Mouse (Mus musculus) liver, embryonic 11.5 days (tissue): Measurements from ENCODE around the gene Tspan13. TPM values are rescaled to one million over a fixed set of nuclear protein-coding genes. Genes with fewer than 3 reads are reported as not detected.

ENCODE experiments used
- ATAC-seq: fragments of 200-750 bp; cut with Nextera tagmentation; replicated peaks from 2 replicates; pipeline ENCODE4 v1.8.0; 2017; ENCODE audit warnings: moderate number of reproducible peaks, mild to moderate bottlenecking, moderate TSS enrichment, moderate library complexity; ENCODE audit not compliant: low FRiP score
- DNase-seq: peaks from one replicate; pipeline ENCODE4 v3.0.0-alpha.2; 2017; ENCODE audit warnings: low spot score
- H3K27ac ChIP-seq: fragments of 300-500 bp; sonication (generic); 2 replicates; pipeline ENCODE4 v1.5.1; 2014; ENCODE audit warnings: mild to moderate bottlenecking, low read depth, low read length, control low read depth
- H3K27me3 ChIP-seq: fragments of 300-500 bp; sonication (generic); replicated peaks from 2 replicates; pipeline ENCODE4 v1.6.1; 2014; ENCODE audit warnings: low read length, mixed read lengths; ENCODE audit not compliant: control insufficient read depth, insufficient read depth
- H3K36me3 ChIP-seq: fragments of 300-500 bp; sonication (generic); 2 replicates; pipeline ENCODE4 v1.6.1; 2014; ENCODE audit warnings: mild to moderate bottlenecking, low read length, moderate library complexity, mixed read lengths; ENCODE audit not compliant: control insufficient read depth, insufficient read depth
- H3K4me1 ChIP-seq: fragments of 300-500 bp; sonication (generic); replicated peaks from 2 replicates; pipeline ENCODE4 v1.6.1; 2014; ENCODE audit warnings: low read length, mixed read lengths; ENCODE audit not compliant: control insufficient read depth, insufficient read depth
- H3K4me2 ChIP-seq: fragments of 300-500 bp; sonication (generic); 2 replicates; pipeline ENCODE4 v1.6.1; 2014; ENCODE audit warnings: mild to moderate bottlenecking, control low read depth, moderate library complexity
- H3K4me3 ChIP-seq: fragments of 300-500 bp; sonication (generic); 2 replicates; pipeline ENCODE4 v1.5.1; 2014; ENCODE audit warnings: low read depth, low read length, control low read depth
- H3K9ac ChIP-seq: fragments of 300-500 bp; sonication (generic); 2 replicates; pipeline ENCODE4 v1.6.1; 2014; ENCODE audit warnings: low read depth, low read length, control low read depth
- H3K9me3 ChIP-seq: fragments of 300-500 bp; sonication (generic); 2 replicates; pipeline ENCODE4 v1.6.1; 2016; ENCODE audit warnings: low read length, inconsistent platforms, mixed read lengths; ENCODE audit not compliant: control insufficient read depth
- WGBS: fragments of 180-500 bp; shearing (Covaris S2); extraction: QIAGEN DNeasy Blood & Tissue Kit; methylation state at CpG from one replicate; pipeline ENCODE4 v1.1.7; 2014; 5-methylcytosine and 5-hydroxymethylcytosine counted together
- polyA plus RNA-seq: library from polyadenylated mRNA; unstranded; fragments of >200 nt; fragmentation: Nextera tagmentation; extraction: Ambion mirVana; gene quantifications from 2 replicates; pipeline ENCODE4 v1.2.1, GENCODE M21; 2014

The Tspan13 gene
- polyA plus RNA-seq, 1 experiment from 2014 or later = 45.5 TPM

DNA sequence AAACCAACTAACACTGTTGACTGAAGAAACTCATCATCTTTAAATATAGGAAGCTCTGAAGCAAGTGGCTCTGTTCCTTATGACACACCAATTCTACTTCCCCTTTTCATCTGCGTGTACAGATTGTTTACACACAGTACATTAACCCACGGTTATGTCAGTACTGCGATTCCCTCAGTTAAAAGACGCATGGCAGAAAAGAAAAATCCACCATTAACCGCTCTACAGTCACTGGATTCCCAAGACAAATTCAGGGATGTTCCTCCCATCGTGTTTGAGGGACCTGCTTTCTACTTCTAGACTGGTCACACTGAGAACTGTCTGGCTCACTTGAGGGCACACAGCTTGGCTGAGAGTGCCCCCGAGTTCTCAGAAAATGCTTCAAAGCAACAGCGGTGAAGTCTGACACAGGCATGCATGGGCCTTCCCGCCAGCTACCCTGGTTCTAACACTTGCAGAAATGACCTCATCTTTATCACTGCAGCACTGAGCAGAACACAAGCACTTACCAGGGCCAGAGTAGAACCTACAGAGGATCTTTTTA, 2.7 kb downstream of the Tspan13 start:
- no peak overlapping the region for H3K4me2 ChIP-seq
- H3K9ac ChIP-seq = no peak overlapping the region
- peaks cover 7% of the 10 kb centered on the region; the same call in 1 of the 2 replicates for H3K4me1 ChIP-seq
- H3K9me3 ChIP-seq = no peaks in the 10 kb centered on the region
- DNase-seq (no peak), ATAC-seq (no peak)
- no peak overlapping the region for H3K4me3 ChIP-seq
- no peaks in the 10 kb centered on the region for H3K27me3 ChIP-seq
- H3K27ac ChIP-seq = no peak overlapping the region
- WGBS = 55% methylated on average over 9 of the region's 9 CpGs
- no peaks in the 10 kb centered on the region; the same call in 1 of the 2 replicates for H3K36me3 ChIP-seq

- ATAC-seq (no peak), DNase-seq (no peak)
- 84% methylated on average over 10 of the region's 10 CpGs for WGBS
These were observed 5.5 kb downstream of the Tspan13 start for GRCm38 (mm10) chr12:36036776-36037175.

GRCm38 (mm10) chr12:36036121-36036520, 6.2 kb downstream of the Tspan13 start:
- ATAC-seq (no peak), DNase-seq (no peak)
- H3K27me3 ChIP-seq = no peaks in the 10 kb centered on the region
- no peak overlapping the region for H3K4me3 ChIP-seq
- no peak overlapping the region for H3K9ac ChIP-seq
- WGBS = 94% methylated on average over 7 of the region's 7 CpGs
- no peak overlapping the region for H3K27ac ChIP-seq
- H3K36me3 ChIP-seq = no peaks in the 10 kb centered on the region; the same call in 1 of the 2 replicates
- H3K4me1 ChIP-seq = peaks cover 5% of the 10 kb centered on the region; the same call in 1 of the 2 replicates
- H3K4me2 ChIP-seq = no peak overlapping the region
- no peaks in the 10 kb centered on the region for H3K9me3 ChIP-seq

More at GRCm38 (mm10) chr12:36036776-36037175, 5.5 kb downstream of the Tspan13 start:
- H3K36me3 ChIP-seq = no peaks in the 10 kb centered on the region; the same call in 1 of the 2 replicates
- H3K9ac ChIP-seq = no peak overlapping the region
- no peaks in the 10 kb centered on the region for H3K27me3 ChIP-seq
- H3K9me3 ChIP-seq = no peaks in the 10 kb centered on the region
- H3K4me3 ChIP-seq = no peak overlapping the region
- peaks cover 7% of the 10 kb centered on the region; the same call in 1 of the 2 replicates for H3K4me1 ChIP-seq
- no peak overlapping the region for H3K4me2 ChIP-seq
- no peak overlapping the region for H3K27ac ChIP-seq

DNA sequence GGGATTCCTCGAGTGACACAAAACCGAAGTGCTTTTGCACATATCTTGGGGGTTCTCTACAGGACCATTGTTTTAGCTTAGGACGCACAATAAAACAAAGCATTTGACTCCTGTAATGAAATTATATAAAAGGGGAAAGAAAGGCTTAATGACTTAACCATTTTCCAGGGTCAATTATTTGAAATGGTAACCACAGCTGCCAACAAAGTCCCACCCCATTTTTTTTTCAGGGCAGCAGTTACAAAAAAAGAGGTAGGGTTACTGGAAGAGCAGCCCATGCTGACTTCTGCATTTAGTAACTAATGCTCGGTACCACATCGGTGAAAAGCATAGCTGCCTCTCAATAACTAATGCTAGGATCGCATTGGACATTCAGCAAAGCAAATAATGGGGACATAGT, 6.8 kb downstream of the Tspan13 start:
- H3K27me3 ChIP-seq = no peaks in the 10 kb centered on the region
- no peaks in the 10 kb centered on the region; the same call in 1 of the 2 replicates for H3K36me3 ChIP-seq
- H3K4me3 ChIP-seq = no peak overlapping the region
- no peaks in the 10 kb centered on the region for H3K9me3 ChIP-seq
- no peak overlapping the region for H3K27ac ChIP-seq
- ATAC-seq (no peak), DNase-seq (no peak)
- no peak overlapping the region for H3K4me2 ChIP-seq
- H3K9ac ChIP-seq = no peak overlapping the region
- 86% methylated on average over 6 of the region's 6 CpGs for WGBS
- H3K4me1 ChIP-seq = peaks cover 3% of the 10 kb centered on the region; the same call in 1 of the 2 replicates

GRCm38 (mm10) chr12:36032419-36032818, 9.9 kb downstream of the Tspan13 start:
- DNase-seq (no peak), ATAC-seq (no peak)
- no peaks in the 10 kb centered on the region for H3K9me3 ChIP-seq
- WGBS = 64% methylated on average over 4 of the region's 4 CpGs
- no peak overlapping the region for H3K4me3 ChIP-seq
- H3K4me1 ChIP-seq = peaks cover 3% of the 10 kb centered on the region; the same call in 1 of the 2 replicates
- no peak overlapping the region for H3K27ac ChIP-seq
- H3K27me3 ChIP-seq = no peaks in the 10 kb centered on the region
- H3K9ac ChIP-seq = no peak overlapping the region
- no peaks in the 10 kb centered on the region; the same call in 1 of the 2 replicates for H3K36me3 ChIP-seq
- no peak overlapping the region for H3K4me2 ChIP-seq

DNA sequence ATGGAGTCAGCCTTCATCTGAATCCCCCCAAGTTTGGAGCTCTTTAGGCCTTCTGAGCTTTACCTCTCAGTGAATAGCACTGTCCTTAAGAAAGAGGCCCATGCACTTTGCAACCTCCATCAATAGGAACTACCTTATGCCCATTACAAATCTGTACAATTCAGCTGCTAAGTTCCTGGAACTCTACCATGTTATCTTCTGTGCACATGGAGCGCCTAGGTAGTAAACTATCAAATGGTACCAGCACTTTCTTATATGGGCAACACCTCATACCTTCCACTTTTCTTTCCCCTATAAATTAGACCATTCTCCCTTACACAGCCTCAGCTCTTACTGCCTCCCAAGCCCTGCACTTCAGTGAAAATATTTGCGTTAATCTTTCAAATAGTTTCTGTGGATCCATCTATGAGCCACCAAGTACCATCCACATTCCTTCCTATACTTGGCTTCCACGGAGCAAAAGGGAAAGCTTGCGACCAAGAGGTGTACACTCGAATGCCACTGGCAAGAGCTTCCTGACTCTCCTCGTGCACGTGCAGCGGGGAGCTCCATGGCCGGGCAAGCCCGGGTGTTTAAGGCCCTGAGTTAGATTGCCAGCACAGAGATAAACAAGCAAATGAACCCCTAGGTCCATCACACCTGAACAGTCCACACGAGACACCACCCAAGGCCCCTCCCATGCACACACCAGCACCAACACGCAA, 11.5 kb downstream of the Tspan13 start:
- Histone ChIP-seq H3K9me3 (no peaks in the 10 kb centered on the region), H3K4me2 (no peak overlapping the region), H3K27ac (no peak overlapping the region), H3K4me3 (no peak overlapping the region), H3K36me3 (no peaks in the 10 kb centered on the region; the same call in 1 of the 2 replicates), H3K4me1 (peaks cover 3% of the 10 kb centered on the region; the same call in 1 of the 2 replicates), H3K9ac (no peak overlapping the region), H3K27me3 (no peaks in the 10 kb centered on the region)
- 84% methylated on average over 12 of the region's 12 CpGs for WGBS
- DNase-seq = no peak
- no peak; the same call in 1 of the 2 replicates for ATAC-seq

- no peak for DNase-seq
- Histone ChIP-seq H3K36me3 (no peaks in the 10 kb centered on the region; the same call in 1 of the 2 replicates), H3K9ac (no peak overlapping the region), H3K4me3 (no peak overlapping the region), H3K27ac (no peak overlapping the region), H3K9me3 (no peaks in the 10 kb centered on the region), H3K4me1 (peaks cover 3% of the 10 kb centered on the region; the same call in 1 of the 2 replicates), H3K27me3 (no peaks in the 10 kb centered on the region), H3K4me2 (no peak overlapping the region)
- WGBS = 45% methylated on average over 4 of the region's 6 CpGs
- no peak for ATAC-seq
These were observed 12.6 kb downstream of the Tspan13 start for GRCm38 (mm10) chr12:36029687-36030086.

DNA sequence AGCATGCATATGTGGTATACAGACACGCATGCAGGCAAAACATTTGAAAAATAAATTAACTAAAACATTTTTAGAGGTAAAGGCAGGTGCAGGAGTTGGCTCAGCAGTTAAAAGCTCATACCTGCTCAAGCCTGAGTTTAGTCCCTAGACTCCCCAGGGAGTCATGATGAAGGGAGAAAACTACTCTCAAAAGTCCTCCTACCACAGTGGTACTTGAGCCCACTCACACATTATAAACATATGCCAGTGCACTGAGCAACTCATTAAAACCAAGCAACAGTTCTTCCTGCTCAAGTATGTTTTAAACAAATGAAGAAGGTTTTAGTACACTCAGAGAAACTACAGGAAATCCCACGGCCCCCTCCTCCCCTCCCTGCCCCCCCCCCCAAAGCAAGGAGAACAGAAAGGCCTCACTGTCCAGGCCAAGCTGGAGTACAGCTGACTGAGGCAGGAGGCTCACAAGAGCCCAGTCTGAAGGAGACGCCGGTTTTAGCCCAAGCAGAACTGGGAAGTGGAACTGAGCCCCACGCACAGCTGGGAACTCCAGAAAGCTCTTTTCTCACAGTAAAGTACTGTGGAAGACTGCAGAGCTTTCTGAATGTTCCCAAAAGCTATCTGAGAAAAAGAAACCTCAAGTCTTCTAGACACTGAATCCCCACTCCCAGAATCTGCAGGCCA, 13.2 kb downstream of the Tspan13 start:
- no peaks in the 10 kb centered on the region for H3K9me3 ChIP-seq
- no peaks in the 10 kb centered on the region for H3K36me3 ChIP-seq
- H3K27me3 ChIP-seq = no peaks in the 10 kb centered on the region
- peaks cover 3% of the 10 kb centered on the region; the same call in 1 of the 2 replicates for H3K4me1 ChIP-seq
- no peak overlapping the region for H3K4me3 ChIP-seq
- no peak overlapping the region for H3K4me2 ChIP-seq
- DNase-seq (no peak), ATAC-seq (no peak)
- WGBS = 64% methylated on average over 5 of the region's 5 CpGs
- H3K9ac ChIP-seq = no peak overlapping the region
- H3K27ac ChIP-seq = no peak overlapping the region
